Mouse (Mus musculus): ENCODE measurements around the gene Ngly1. TPM values are rescaled to one million over a fixed set of nuclear protein-coding genes. Genes with fewer than 3 reads are reported as not detected.

Ngly1 gene
- total RNA-seq, 2 experiments from 2014 or later: 30.1 to 31.4 TPM

- DNase-seq (ENCODE audit: low spot score in 2 of 2): no peak
Observed at GRCm38 (mm10) chr14:16328959-16329480, 79.9 kb downstream of the Ngly1 start.

GRCm38 (mm10) chr14:16329756-16330155 is 80.7 kb downstream of the Ngly1 start:
- DNase-seq (ENCODE audit: low spot score in 2 of 2): no peak

DNA sequence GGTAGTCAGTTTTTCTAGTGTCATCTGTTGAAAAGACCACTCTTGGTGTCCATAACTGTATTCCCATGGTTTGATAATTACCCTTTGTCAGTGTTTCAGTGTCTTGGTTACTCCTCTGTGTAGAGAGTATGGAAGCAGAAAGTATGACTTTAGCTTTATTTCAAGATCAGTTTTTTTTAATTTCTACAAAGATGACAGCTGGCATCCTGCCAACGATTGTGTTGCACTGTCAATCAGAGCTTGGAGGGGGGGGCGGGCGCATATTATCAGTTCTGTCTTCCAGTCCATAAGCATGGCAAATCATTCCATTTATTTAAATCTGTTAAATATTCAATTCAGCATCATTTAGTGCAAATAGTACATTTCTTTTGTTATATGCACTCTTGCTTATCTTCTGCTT is 85.2 kb downstream of the Ngly1 start:
- DNase-seq (ENCODE audit: low spot score in 2 of 2): no peak

DNA sequence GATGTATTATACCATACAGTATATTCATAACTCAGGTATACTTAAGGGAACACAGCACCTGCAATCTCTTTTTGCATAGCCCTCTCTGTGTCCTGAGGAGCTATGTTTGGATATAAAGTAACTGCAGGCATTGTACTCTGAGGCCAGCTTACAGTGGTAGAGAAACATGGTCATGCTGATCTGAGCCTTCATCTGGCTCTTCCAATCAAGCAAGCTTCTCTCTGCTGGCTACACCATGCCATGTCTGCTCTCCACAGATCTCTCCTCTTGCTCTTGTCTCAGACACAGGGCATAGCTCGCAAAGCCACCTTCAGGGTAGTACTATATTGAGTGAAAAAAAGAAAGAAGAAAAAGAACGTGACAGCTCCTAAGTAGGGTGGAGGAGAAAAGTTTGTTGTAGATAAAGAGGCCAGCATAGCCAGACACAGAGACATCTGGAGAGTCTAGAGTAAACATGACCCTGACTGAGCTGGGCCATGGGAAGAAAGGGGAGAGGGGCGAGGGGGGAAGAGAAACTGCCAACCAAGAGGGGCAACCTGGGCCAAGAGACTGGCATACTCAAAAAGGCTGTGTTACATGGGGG is 86.8 kb downstream of the Ngly1 start:
- DNase-seq (ENCODE audit: low spot score in 2 of 2): no peak

GRCm38 (mm10) chr14:16347505-16347904 is 98.4 kb downstream of the Ngly1 start:
- no peak for DNase-seq (ENCODE audit: low spot score in 2 of 2)

GRCm38 (mm10) chr14:16359704-16360103 is 110.6 kb downstream of the Ngly1 start:
- DNase-seq (ENCODE audit: low spot score in 2 of 2): no peak

Other genes starting within 250 kb of the Ngly1 start
- gene Oxsm, start 528 bp downstream of the Ngly1 start, total RNA-seq (2021): 10 to 100 TPM in 1 of 2 experiments, 1 to 10 TPM in 1; 9.5 to 11.6 TPM
- 10 to 100 TPM; 70.8 to 82.3 TPM for gene Top2b, start 115.9 kb downstream of the Ngly1 start, total RNA-seq (2021)